Mouse (Mus musculus) midbrain, embryonic 13.5 days (tissue): ENCODE measurements around the gene Pappa. TPM values are rescaled to one million over a fixed set of nuclear protein-coding genes. Genes with fewer than 3 reads are reported as not detected.

Experiments
- ATAC-seq: fragments of 200-750 bp; cut with Nextera tagmentation; 2 replicates; pipeline ENCODE4 v1.8.0; 2017; ENCODE audit warnings: mild to moderate bottlenecking, moderate TSS enrichment, moderate library complexity
- H3K27ac ChIP-seq: fragments of 300-500 bp; sonication (generic); 2 replicates; pipeline ENCODE4 v1.5.1; 2015; ENCODE audit warnings: inconsistent platforms, mild to moderate bottlenecking, moderate library complexity
- H3K27me3 ChIP-seq: fragments of 300-500 bp; sonication (generic); 2 replicates; pipeline ENCODE4 v1.6.1; 2015; ENCODE audit warnings: mild to moderate bottlenecking, inconsistent platforms
- H3K36me3 ChIP-seq: fragments of 300-500 bp; sonication (generic); 2 replicates; pipeline ENCODE4 v1.6.1; 2015; ENCODE audit warnings: mild to moderate bottlenecking, inconsistent platforms
- H3K4me1 ChIP-seq: fragments of 300-500 bp; sonication (generic); replicated peaks from 2 replicates; pipeline ENCODE4 v1.6.1; 2015; ENCODE audit warnings: inconsistent platforms
- H3K4me2 ChIP-seq: fragments of 300-500 bp; sonication (generic); replicated peaks from 2 replicates; pipeline ENCODE4 v1.6.1; 2015; ENCODE audit warnings: moderate library complexity, mild to moderate bottlenecking, inconsistent platforms
- H3K4me3 ChIP-seq: fragments of 300-500 bp; sonication (generic); replicated peaks from 2 replicates; pipeline ENCODE4 v1.5.1; 2015; ENCODE audit warnings: mild to moderate bottlenecking, inconsistent platforms
- H3K9ac ChIP-seq: fragments of 300-500 bp; sonication (generic); replicated peaks from 2 replicates; pipeline ENCODE4 v1.6.1; 2015; ENCODE audit warnings: mild to moderate bottlenecking, inconsistent platforms
- H3K9me3 ChIP-seq: fragments of 300-500 bp; sonication (generic); 2 replicates; pipeline ENCODE4 v1.6.1; 2016; ENCODE audit warnings: mild to moderate bottlenecking, inconsistent platforms
- WGBS: fragments of 180-500 bp; shearing (Covaris S2); methylation state at CpG from one replicate; pipeline ENCODE4 v1.1.7; 2015; 5-methylcytosine and 5-hydroxymethylcytosine counted together
- polyA plus RNA-seq: library from polyadenylated mRNA; unstranded; fragments of >200 nt; fragmentation: Nextera tagmentation; extraction: Ambion mirVana; gene quantifications from 2 replicates; pipeline ENCODE4 v1.2.1, GENCODE M21; 2015

Pappa gene
- polyA plus RNA-seq, result 0.59 and 0.66 TPM in 2 replicates

DNA sequence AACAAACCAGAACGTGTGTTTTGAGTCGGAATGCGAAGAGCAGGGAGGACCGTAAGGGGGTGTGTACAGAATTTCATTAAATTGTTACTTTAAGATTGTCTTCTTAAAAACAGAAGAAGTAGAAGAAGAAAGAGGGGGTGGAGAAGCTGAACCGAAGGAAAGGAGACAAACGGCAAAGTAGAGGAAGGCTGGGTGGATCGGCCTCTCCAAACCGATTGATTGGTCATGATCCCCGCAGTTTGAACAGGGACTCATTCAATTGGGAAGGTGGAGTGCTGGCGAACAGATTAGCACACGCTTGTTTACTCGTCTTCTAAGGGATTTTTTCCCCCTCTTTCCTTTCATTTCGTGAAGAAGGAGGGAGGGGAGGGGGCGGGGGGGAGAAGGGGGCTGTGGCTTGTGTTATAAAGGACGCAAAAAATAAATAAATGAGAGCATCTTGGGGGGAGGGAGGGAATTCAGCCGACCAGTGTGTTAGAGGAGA, at the start of gene Pappa:
TSS of gene Pappa (plus strand) at position 434 of the 484 bp plus-strand sequence.
- no peak within 1 kb of the TSS for H3K27ac ChIP-seq
- H3K9me3 ChIP-seq, result no peaks in the 10 kb centered on the region
- no peaks in the 10 kb centered on the region for H3K36me3 ChIP-seq
- peak within 1 kb of the TSS; percentile 69 for H3K9ac ChIP-seq
- peak within 1 kb of the TSS; percentile 85 for H3K4me2 ChIP-seq
- H3K4me3 ChIP-seq, result peak within 1 kb of the TSS; percentile 61
- H3K27me3 ChIP-seq, result peaks cover 25% of the 10 kb centered on the region
- H3K4me1 ChIP-seq, result peaks cover 25% of the 10 kb centered on the region
- ATAC-seq, result no peak
- WGBS, result under 1% methylated on average over 15 of the region's 16 CpGs

DNA sequence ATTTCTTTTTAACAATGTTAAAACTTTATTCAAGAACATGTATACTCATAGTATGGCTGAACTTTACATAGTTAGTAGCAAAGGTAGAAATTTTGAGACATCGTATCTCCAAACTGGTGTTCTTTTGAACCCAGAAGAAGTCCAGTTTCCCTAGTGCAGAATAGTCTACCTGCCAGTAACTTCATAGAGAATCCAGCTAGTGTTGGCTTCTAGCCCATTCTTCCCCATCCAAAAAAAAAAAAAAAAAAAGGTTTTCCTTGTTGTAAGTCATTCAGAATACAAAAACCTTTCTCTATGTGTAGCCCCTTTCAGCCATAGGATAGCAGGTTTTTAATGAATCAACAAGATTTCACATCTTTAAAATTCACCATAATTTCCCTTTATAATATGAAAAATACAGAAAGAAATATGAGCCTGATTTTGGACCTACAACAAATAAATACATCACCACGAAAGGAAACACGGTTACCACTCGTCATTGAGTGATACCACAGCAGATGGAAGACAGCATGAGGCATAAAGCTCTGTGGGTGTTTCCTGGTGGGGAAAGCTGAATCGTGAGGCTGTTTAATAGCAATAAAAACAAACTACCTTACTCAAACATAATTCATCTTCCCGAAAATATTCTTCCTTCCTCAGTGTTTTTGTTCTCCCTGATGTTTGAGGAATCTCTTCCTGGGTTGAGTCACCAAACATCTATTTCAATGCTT, 45.9 kb upstream of the Pappa start:
- Histone ChIP-seq H3K9ac (no peak overlapping the region), H3K4me3 (no peak overlapping the region), H3K27me3 (no peaks in the 10 kb centered on the region), H3K9me3 (no peaks in the 10 kb centered on the region), H3K27ac (no peak overlapping the region), H3K36me3 (no peaks in the 10 kb centered on the region), H3K4me1 (no peaks in the 10 kb centered on the region), H3K4me2 (no peak overlapping the region)
- ATAC-seq, result no peak
- 91% methylated on average over 6 of the region's 6 CpGs for WGBS

DNA sequence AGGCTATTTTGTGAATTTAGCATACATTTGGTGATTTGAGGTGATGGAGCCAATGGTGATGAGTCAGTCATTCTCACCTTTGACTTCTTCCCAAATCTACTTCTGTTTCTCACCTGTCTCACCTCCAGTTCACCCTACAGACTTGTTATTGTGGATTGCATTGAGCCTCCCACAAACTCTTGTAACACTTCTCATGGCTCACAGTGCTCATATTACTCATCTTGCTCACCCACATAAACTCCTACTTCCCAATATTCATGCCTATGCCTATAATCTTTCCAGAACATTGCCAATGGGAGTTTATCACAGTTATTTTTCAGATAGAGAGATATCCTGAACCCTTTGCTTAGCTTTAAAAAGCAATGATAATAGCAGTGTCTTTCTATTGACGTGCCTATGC, 37.1 kb upstream of the Pappa start:
- H3K4me3 ChIP-seq, result no peak overlapping the region
- ATAC-seq, result no peak
- no peaks in the 10 kb centered on the region for H3K27me3 ChIP-seq
- H3K36me3 ChIP-seq, result no peaks in the 10 kb centered on the region
- H3K4me1 ChIP-seq, result no peaks in the 10 kb centered on the region
- H3K4me2 ChIP-seq, result no peak overlapping the region
- 83% methylated on average over 1 of the region's 1 CpGs for WGBS
- H3K27ac ChIP-seq, result no peak overlapping the region
- H3K9me3 ChIP-seq, result no peaks in the 10 kb centered on the region
- H3K9ac ChIP-seq, result no peak overlapping the region

DNA sequence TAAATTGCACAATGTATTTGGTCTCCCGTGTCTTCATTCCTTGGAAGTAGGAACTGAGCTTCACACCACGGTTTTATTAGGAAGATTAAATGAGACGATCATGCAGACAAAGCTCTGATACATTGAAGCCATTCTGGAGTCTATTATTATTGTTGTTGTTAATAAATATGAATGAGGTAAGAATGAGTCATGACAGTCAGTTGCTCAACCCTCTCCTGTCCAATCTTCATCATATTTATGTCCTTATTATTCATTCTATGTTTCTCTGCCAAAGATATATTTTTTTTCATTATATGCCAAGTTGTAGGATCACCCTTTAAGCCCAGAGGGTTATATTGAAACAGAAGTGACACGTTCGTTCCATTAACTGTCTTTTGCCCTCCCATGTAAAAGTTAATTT, 36.4 kb upstream of the Pappa start:
- Histone ChIP-seq H3K9ac (no peak overlapping the region), H3K27ac (no peak overlapping the region), H3K4me1 (no peaks in the 10 kb centered on the region), H3K27me3 (no peaks in the 10 kb centered on the region), H3K36me3 (no peaks in the 10 kb centered on the region), H3K9me3 (no peaks in the 10 kb centered on the region), H3K4me3 (no peak overlapping the region), H3K4me2 (no peak overlapping the region)
- ATAC-seq, result no peak
- 86% methylated on average over 5 of the region's 5 CpGs for WGBS

DNA sequence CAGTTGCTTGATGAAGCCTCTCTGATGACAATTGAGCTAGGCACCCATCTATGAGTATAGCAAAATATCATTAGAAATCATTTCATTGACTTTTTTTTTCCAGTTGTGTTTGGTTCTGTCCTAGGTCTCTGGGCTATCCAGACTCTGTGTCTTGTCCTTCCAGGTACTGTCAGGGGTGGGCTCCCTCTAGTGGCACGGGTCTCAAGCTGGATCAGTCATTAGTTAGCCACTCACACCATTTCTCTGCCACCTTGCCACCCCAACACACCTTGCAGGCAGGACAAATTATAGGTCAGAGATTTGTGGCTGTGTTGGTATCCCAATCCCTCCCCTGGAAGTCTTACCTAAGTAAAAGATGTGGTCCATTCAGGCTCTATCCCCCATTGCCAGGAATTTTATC, 31.8 kb upstream of the Pappa start:
- H3K9ac ChIP-seq, result no peak overlapping the region
- H3K27me3 ChIP-seq, result no peaks in the 10 kb centered on the region
- H3K4me2 ChIP-seq, result no peak overlapping the region
- no peaks in the 10 kb centered on the region for H3K4me1 ChIP-seq
- H3K9me3 ChIP-seq, result no peaks in the 10 kb centered on the region
- H3K36me3 ChIP-seq, result no peaks in the 10 kb centered on the region
- no peak for ATAC-seq
- 16% methylated on average over 1 of the region's 1 CpGs for WGBS
- no peak overlapping the region for H3K27ac ChIP-seq
- H3K4me3 ChIP-seq, result no peak overlapping the region

DNA sequence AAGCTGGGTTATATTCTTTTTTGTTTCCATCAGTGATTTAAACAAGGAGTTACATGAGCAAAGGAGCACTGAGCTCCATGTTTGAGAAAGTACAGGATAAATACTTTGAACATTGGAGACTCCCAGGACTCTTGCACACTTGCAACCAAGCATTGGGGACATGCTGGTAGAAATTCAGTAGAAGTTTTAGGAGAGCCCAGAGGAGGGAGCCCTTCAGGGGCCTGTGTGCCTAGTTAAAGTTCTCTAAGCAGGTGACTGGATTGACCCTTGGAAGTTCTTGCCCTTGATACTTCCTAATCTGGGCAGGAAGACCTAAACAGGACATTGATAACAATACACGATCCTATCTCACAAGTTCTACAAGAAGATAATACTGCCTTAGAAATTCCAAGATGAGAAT, 3.6 kb upstream of the Pappa start:
- Histone ChIP-seq H3K9ac (no peak overlapping the region), H3K36me3 (no peaks in the 10 kb centered on the region), H3K4me1 (peaks cover 7% of the 10 kb centered on the region), H3K4me3 (no peak overlapping the region), H3K27ac (no peak overlapping the region), H3K27me3 (peaks cover 13% of the 10 kb centered on the region; the same call in 1 of the 2 replicates), H3K4me2 (no peak overlapping the region), H3K9me3 (no peaks in the 10 kb centered on the region)
- no peak for ATAC-seq
- 89% methylated on average over 1 of the region's 1 CpGs for WGBS

DNA sequence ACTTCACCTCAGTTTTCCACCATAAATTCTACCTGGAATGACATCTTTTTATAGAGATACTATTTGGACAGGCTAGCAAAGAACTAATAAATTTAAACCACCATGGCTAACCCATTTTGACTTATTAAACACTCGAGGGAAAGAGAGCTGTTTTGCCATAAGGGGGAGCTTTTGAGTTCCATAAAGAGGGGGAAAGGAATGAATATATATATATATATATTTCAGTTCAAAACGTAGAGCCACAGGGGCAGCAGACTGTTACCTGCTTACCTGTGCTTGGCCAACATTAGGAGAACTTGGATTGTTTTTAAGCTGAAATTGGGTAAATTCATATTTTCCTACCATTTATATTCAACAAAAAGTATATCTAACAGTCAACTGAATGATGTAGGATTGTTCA, 1.1 kb upstream of the Pappa start:
- no peaks in the 10 kb centered on the region for H3K36me3 ChIP-seq
- no peak overlapping the region for H3K27ac ChIP-seq
- peaks cover 16% of the 10 kb centered on the region for H3K27me3 ChIP-seq
- no peak overlapping the region for H3K9ac ChIP-seq
- H3K4me1 ChIP-seq, result peaks cover 25% of the 10 kb centered on the region
- no peak overlapping the region for H3K4me3 ChIP-seq
- peak overlapping the region; percentile 85 for H3K4me2 ChIP-seq
- no peaks in the 10 kb centered on the region for H3K9me3 ChIP-seq
- ATAC-seq, result no peak
- WGBS, result 0% methylated on average over 2 of the region's 2 CpGs

DNA sequence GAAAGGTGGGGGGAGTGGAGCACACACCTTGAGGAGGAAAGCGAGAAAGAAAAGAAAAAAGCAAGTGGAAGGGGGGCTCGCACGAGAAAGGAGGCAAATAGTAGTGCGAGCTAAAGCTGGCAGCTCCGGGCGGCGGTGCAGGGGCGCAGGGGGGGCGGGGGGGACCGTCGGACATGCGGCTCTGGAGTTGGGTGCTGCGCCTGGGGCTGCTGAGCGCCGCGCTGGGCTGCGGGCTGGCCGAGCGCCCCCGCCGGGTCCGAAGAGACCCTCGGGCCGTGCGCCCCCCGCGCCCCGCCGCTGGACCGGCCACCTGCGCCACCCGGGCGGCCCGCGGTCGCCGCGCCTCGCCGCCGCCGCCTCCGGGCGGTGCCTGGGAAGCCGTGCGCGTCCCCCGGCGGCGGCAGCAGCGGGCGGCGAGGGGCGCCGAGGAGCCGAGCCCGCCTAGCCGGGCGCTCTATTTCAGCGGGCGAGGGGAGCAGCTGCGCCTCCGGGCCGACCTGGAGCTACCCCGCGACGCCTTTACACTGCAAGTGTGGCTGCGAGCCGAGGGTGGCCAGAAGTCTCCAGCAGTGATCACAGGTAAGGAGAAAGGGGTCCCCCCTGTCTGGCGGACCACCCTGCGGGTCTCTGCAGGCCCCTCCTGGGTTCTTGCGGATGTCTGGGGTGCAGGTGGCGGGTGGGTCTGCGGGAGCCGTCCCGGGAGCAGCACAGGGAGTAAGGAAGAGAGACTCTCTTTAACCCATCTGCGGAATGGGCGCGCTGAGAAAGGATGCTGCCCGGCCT, 586 bp downstream of the Pappa start:
- H3K36me3 ChIP-seq, result no peaks in the 10 kb centered on the region
- H3K27me3 ChIP-seq, result peaks cover 33% of the 10 kb centered on the region
- ATAC-seq, result peak; percentile 79
- peak overlapping the region; percentile 61 for H3K4me3 ChIP-seq
- H3K27ac ChIP-seq, result no peak overlapping the region
- peaks cover 25% of the 10 kb centered on the region for H3K4me1 ChIP-seq
- no peaks in the 10 kb centered on the region for H3K9me3 ChIP-seq
- peak overlapping the region; percentile 69 for H3K9ac ChIP-seq
- WGBS, result under 1% methylated on average over 62 of the region's 80 CpGs
- H3K4me2 ChIP-seq, result peak overlapping the region; percentile 85

DNA sequence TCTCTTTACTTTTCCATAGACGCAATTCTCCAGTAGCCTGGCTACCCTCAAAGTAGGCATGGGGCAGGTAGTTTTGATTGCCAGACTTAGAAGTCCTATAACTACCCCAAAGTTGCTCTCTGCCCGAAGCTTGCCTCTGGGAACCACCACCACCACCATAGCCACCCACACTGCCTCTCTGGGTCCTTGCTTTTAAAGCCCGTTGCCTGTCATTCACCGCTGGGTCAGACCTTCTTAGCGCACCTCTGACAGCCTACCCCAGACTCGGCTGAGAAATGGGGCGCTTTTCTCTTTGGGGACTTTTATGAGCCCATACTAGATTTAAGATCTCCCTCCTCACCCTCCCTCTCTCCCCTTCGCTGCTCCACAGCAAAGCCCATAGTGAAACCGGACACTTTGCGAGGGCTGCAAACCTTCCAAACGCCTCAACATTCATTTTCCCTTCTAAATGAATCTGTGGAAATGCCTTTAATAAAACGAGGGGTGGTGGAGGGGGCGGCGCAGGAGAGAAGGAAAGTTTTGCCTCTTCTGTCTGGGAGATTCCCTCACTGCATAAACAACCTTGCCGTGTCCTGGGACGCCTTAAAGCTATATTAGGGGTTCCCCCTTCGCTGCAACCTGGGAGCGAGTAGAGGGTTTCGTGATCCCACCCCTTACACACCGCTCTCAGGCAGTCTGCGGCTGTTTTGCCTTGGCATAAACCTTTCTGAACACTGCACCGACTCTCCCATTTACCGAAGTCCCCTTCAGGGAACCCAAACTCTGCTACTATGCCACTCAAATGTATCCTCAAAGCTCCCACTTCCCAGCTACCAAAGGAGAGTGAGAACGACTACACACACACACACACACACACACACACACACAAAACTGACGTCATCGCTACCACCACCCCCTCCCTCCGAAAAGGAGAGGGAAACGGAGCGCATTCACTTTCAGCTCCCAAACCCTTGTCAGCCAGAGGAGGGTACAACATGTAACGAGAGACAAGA, 1.7 kb downstream of the Pappa start:
- Histone ChIP-seq H3K4me2 (peak overlapping the region; percentile 85), H3K9me3 (no peaks in the 10 kb centered on the region), H3K27me3 (peaks cover 35% of the 10 kb centered on the region), H3K4me1 (peaks cover 25% of the 10 kb centered on the region), H3K4me3 (peak overlapping the region; percentile 61), H3K9ac (peak overlapping the region; percentile 32), H3K36me3 (no peaks in the 10 kb centered on the region), H3K27ac (no peak overlapping the region)
- ATAC-seq, result peak; percentile 51
- WGBS, result under 1% methylated on average over 30 of the region's 30 CpGs

DNA sequence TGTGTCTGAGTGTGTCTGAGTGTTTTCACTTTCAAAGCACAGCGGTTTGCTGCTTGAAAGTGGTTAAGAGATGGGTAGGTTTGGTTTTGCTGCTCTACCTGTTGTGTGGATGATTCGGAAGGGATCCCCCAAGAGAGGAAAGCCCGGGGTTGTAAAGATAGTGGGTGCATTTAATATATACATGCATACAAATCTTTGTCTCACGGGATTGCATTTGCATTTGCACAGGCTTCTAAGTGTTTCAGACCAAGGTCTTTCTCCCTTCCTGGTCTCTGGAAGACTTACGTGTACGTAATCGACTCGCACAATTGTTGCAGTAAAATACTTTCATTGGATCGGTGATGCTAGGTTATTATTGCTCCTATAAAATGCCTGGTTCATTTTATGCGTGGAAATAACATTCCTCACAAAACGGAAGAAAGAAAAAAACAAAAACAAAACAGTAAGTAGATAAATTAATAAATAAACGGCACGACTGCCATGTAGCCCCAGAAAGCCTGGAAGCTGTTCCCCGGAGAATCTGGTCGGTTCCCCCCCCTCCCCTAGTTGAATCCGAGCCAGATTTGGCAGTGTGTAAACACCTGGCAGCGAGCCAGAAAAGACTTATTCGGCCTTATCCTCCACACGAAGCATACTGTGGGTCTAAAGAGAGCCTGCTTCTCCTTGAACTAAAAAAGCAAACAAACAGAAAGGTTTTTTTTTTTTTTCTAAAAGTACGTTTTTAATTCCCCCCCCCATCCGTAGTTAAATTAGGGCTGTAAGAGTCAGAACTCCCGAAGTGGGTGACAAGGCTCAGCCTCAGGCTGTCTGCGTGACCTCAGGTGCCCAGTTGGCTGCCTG, 2.7 kb downstream of the Pappa start:
- peak overlapping the region; percentile 32 for H3K9ac ChIP-seq
- peaks cover 38% of the 10 kb centered on the region for H3K27me3 ChIP-seq
- H3K4me1 ChIP-seq, result peaks cover 25% of the 10 kb centered on the region
- ATAC-seq, result peak; percentile 29; the same call in 1 of the 2 replicates
- no peak overlapping the region for H3K27ac ChIP-seq
- peak overlapping the region; percentile 85 for H3K4me2 ChIP-seq
- no peaks in the 10 kb centered on the region for H3K36me3 ChIP-seq
- no peaks in the 10 kb centered on the region for H3K9me3 ChIP-seq
- WGBS, result 4% methylated on average over 23 of the region's 23 CpGs
- H3K4me3 ChIP-seq, result peak overlapping the region; percentile 61

DNA sequence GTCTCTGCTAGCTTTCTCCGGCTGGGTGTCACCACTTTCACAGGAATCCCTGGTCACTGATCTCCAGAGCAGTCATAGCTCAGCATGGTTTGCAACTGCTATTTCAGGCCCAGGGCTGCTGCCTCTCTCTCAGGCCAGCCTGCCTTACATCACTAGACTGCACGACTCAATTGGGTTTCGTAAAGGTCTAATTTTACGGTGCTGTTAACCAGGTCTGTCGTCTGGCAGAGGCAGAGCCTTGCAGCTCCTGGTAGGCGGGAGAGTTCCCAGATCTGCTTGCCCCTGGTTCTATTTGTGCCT, 3.3 kb downstream of the Pappa start:
- no peaks in the 10 kb centered on the region for H3K36me3 ChIP-seq
- H3K9me3 ChIP-seq, result no peaks in the 10 kb centered on the region
- 0 out of 2 replicates have a peak, but pooled peaks have one; percentile 18 for ATAC-seq
- peaks cover 25% of the 10 kb centered on the region for H3K4me1 ChIP-seq
- peak overlapping the region; percentile 61; the same call in 1 of the 2 replicates for H3K4me3 ChIP-seq
- no peak overlapping the region for H3K27ac ChIP-seq
- H3K4me2 ChIP-seq, result peak overlapping the region; percentile 85
- 0 out of 2 replicates have a peak overlapping the region, but pooled peaks have one; percentile 32 for H3K9ac ChIP-seq
- H3K27me3 ChIP-seq, result peaks cover 32% of the 10 kb centered on the region
- 17% methylated on average over 6 of the region's 6 CpGs for WGBS
